Mouse (Mus musculus) embryonic facial prominence, embryonic 12.5 days (tissue): ENCODE data around the gene Ctbp2. TPM values are rescaled to one million over a fixed set of nuclear protein-coding genes. Genes with fewer than 3 reads are reported as not detected.

ENCODE experiments used
- ATAC-seq: fragments of 200-750 bp; cut with Nextera tagmentation; 2 replicates; pipeline ENCODE4 v1.8.0; 2017; ENCODE audit not compliant: insufficient number of reproducible peaks, insufficient read depth, low FRiP score, low TSS enrichment
- H3K27ac ChIP-seq: fragments of 300-500 bp; sonication (generic); 2 replicates; pipeline ENCODE4 v1.5.1; 2016; ENCODE audit warnings: mild to moderate bottlenecking
- H3K27me3 ChIP-seq: fragments of 300-500 bp; sonication (generic); 2 replicates; pipeline ENCODE4 v1.6.1; 2016; ENCODE audit warnings: mild to moderate bottlenecking, moderate library complexity
- H3K36me3 ChIP-seq: fragments of 300-500 bp; sonication (generic); 2 replicates; pipeline ENCODE4 v1.6.1; 2016; ENCODE audit warnings: mild to moderate bottlenecking
- H3K4me1 ChIP-seq: fragments of 300-500 bp; sonication (generic); 2 replicates; pipeline ENCODE4 v1.6.1; 2016
- H3K4me2 ChIP-seq: fragments of 300-500 bp; sonication (generic); replicated peaks from 2 replicates; pipeline ENCODE4 v1.6.1; 2016; ENCODE audit warnings: mild to moderate bottlenecking, moderate library complexity
- H3K4me3 ChIP-seq: fragments of 300-500 bp; sonication (generic); 2 replicates; pipeline ENCODE4 v1.5.1; 2016; ENCODE audit warnings: mild to moderate bottlenecking
- H3K9ac ChIP-seq: fragments of 300-500 bp; sonication (generic); 2 replicates; pipeline ENCODE4 v1.6.1; 2016; ENCODE audit warnings: mild to moderate bottlenecking, moderate library complexity
- H3K9me3 ChIP-seq: fragments of 300-500 bp; sonication (generic); 2 replicates; pipeline ENCODE4 v1.6.1; 2016; ENCODE audit warnings: mild to moderate bottlenecking, moderate library complexity
- WGBS: fragments of 180-500 bp; shearing (Covaris S2); methylation state at CpG from one replicate; pipeline ENCODE4 v1.1.7; 2016; 5-methylcytosine and 5-hydroxymethylcytosine counted together
- polyA plus RNA-seq: library from polyadenylated mRNA; unstranded; fragments of >200 nt; fragmentation: Nextera tagmentation; extraction: Ambion mirVana; gene quantifications from 2 replicates; pipeline ENCODE4 v1.2.1, GENCODE M21; 2016

Ctbp2 gene
- polyA plus RNA-seq, 1 experiment from 2014 or later = 101 TPM

DNA sequence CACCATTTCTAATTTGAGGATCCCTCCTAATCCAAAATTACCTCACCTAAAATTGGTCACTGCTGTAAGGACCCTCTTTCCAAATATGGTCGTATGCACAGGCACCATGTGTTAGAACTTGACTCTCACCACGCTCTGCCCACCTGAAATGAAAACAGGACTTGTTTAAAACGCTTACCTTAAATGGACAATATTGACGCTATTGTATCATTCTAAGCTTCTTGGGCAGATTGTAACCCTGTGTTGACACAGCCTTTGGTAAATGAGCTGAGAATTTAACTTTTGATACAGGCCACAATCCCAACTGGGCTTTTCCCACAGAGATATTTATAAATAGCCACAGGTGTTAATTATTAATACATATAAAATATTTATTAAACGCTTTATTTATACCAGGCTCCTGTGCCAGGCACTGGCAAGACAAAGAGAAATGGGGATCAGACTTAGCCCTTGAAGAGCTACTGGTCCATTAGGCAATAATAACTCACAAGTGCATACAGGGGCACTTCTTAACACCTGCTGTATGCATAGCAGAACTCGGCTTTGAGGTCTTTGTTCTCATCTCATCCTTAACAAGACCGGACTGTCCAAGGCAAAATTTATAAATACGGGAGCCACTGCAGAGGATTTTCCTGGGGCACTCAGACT is 15.7 kb upstream of the Ctbp2 start:
- Histone ChIP-seq H3K4me3 (no peak overlapping the region), H3K9ac (no peak overlapping the region), H3K4me2 (no peak overlapping the region), H3K4me1 (no peaks in the 10 kb centered on the region), H3K9me3 (no peaks in the 10 kb centered on the region), H3K27ac (no peak overlapping the region), H3K36me3 (no peaks in the 10 kb centered on the region), H3K27me3 (no peaks in the 10 kb centered on the region)
- ATAC-seq = no peak
- WGBS = 85% methylated on average over 8 of the region's 8 CpGs

DNA sequence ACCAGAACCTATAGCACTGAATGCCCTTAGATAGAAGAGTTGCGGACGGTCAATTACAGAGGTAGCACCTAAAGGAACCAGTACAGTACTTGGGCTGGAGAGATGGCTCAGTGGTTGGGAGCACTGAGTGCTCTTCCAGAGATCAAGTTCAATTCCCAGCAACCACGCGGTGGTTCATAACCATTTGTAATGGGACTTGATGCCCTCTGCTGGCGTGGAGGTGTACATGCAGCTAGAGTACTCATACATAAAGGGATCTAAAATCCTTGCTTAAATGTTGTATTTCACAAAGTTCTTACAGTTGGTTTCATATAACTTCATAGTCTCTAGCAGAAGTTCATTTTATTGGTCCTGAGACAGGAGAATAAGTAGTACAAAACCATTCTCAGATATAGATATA is 9.4 kb upstream of the Ctbp2 start:
- no peak overlapping the region for H3K4me3 ChIP-seq
- ATAC-seq = no peak
- no peaks in the 10 kb centered on the region for H3K4me1 ChIP-seq
- no peak overlapping the region for H3K9ac ChIP-seq
- no peaks in the 10 kb centered on the region for H3K36me3 ChIP-seq
- H3K9me3 ChIP-seq = no peaks in the 10 kb centered on the region
- H3K4me2 ChIP-seq = no peak overlapping the region
- 75% methylated on average over 5 of the region's 5 CpGs for WGBS
- H3K27ac ChIP-seq = no peak overlapping the region
- H3K27me3 ChIP-seq = no peaks in the 10 kb centered on the region

DNA sequence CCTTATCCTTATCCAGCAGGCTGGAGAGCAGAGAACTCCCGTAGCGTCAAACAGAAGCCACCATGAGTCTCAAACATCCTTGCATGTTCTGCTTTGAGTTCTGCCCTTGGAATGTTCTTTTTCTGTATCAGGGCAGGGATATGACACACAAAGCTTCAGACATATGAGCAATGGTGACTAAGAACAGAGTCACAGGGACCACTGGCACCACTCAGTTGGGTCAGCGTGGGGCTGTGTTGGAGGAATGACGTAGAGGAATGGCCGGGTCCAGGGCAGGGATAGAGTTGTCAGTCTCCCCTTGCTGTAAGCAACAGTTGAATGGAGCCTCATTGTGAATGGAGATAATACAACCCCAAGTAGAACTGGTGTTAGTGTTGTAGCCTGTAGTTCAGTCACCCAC is 8.5 kb upstream of the Ctbp2 start:
- ATAC-seq = no peak
- no peaks in the 10 kb centered on the region for H3K36me3 ChIP-seq
- H3K9me3 ChIP-seq = no peaks in the 10 kb centered on the region
- H3K27me3 ChIP-seq = no peaks in the 10 kb centered on the region
- 95% methylated on average over 5 of the region's 5 CpGs for WGBS
- no peaks in the 10 kb centered on the region for H3K4me1 ChIP-seq
- no peak overlapping the region for H3K9ac ChIP-seq
- no peak overlapping the region for H3K27ac ChIP-seq
- no peak overlapping the region for H3K4me2 ChIP-seq
- H3K4me3 ChIP-seq = no peak overlapping the region

DNA sequence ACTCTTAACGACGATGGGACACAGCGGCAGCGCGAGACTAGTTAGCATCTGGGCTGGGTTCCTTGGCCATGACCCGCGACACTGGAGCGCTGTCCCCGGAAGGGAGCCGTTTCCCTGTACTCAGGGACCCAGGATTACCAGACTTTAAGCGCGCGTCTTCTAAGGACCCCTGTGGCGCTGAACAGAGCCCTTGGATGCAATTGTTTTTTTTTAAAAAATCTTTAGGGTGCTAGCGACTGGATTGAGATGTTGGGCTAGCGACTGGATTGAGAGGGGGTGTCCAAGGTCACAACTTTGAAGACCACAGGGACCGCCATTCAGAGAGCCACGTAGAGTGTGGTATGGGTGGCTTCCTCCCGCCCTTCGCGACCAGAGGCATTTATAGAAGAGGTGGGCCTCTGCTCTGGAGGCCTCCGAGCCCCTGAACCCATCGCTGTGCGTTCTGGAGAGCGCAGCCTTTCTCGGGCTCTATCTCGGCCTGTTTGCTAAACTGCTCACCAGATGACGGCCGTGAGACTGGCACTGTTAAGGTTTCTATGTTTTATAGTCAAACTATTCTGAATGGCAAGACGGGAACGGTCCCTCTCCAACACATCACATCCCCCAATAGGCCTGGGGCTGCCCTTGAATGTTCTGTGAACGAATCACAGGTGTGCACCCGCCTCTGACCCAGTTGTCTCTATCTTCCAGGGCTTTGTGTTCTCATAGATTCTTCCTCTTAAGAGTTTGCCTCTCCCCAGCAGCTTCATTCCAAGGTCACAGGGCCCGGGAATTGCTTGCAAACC is 739 bp upstream of the Ctbp2 start:
- peak overlapping the region; percentile 99; the same call in 1 of the 2 replicates for H3K27ac ChIP-seq
- 4% methylated on average over 34 of the region's 34 CpGs for WGBS

DNA sequence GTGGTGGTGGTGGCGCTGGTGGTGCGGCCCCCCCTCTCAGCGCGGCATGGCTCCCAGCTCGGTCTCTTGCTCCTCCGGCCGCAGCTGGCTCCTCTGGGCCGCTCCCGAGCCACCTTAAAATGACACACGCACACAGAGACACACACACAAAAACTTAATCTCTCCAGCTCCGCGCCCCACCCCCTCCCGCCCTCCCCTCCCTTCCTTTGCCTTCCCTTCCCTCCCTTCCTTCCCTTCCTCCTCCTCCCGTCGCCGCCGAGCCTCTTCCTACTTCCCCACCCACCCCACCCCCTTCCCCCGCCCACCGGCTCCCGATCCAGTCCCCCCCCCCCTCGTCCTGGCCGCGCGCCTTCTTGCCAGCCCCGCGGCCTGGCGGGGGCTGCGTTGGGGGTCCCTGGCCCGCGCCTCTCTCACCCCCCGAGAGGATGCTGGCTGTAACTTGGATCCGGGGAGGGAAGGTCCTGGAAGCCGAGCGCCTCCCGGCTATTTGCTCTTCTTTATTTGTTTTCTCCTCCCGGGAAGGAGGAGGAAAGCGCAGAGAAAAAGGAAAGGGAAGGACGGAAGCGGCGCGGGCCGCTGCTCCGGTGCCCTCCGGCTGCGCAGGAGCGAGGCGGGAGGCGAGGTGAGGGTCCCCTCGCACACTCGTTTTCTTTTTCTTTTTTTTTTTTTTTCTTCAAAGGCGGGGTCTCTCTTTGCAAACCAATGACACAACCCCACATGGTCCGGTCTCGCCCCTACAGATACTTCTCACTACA is 733 bp downstream of the Ctbp2 start, which contains the start of gene Fgfr2:
Gene Fgfr2, minus strand, starts transcription at position 107 of the 755 bp plus-strand sequence.
- Histone ChIP-seq H3K36me3 (no peaks in the 10 kb centered on the region), H3K27me3 (0 out of 2 replicates have a peak, but pooled peaks cover 3% of the 10 kb centered on the region), H3K9me3 (no peaks in the 10 kb centered on the region), H3K4me1 (peaks cover 28% of the 10 kb centered on the region), H3K27ac (peak within 1 kb of the TSS; percentile 99), H3K9ac (peak within 1 kb of the TSS; percentile 99), H3K4me3 (peak within 1 kb of the TSS; percentile 86), H3K4me2 (peak within 1 kb of the TSS; percentile 89)
- ATAC-seq = peak; percentile 50
- under 1% methylated on average over 38 of the region's 53 CpGs for WGBS

More for the DNA sequence above, 739 bp upstream of the Ctbp2 start:
- Histone ChIP-seq H3K36me3 (no peaks in the 10 kb centered on the region), H3K4me2 (peak overlapping the region; percentile 89), H3K9ac (peak overlapping the region; percentile 99), H3K27me3 (0 out of 2 replicates have a peak, but pooled peaks cover 3% of the 10 kb centered on the region), H3K9me3 (no peaks in the 10 kb centered on the region), H3K4me1 (peaks cover 20% of the 10 kb centered on the region), H3K4me3 (peak overlapping the region; percentile 86)
- ATAC-seq = no peak

DNA sequence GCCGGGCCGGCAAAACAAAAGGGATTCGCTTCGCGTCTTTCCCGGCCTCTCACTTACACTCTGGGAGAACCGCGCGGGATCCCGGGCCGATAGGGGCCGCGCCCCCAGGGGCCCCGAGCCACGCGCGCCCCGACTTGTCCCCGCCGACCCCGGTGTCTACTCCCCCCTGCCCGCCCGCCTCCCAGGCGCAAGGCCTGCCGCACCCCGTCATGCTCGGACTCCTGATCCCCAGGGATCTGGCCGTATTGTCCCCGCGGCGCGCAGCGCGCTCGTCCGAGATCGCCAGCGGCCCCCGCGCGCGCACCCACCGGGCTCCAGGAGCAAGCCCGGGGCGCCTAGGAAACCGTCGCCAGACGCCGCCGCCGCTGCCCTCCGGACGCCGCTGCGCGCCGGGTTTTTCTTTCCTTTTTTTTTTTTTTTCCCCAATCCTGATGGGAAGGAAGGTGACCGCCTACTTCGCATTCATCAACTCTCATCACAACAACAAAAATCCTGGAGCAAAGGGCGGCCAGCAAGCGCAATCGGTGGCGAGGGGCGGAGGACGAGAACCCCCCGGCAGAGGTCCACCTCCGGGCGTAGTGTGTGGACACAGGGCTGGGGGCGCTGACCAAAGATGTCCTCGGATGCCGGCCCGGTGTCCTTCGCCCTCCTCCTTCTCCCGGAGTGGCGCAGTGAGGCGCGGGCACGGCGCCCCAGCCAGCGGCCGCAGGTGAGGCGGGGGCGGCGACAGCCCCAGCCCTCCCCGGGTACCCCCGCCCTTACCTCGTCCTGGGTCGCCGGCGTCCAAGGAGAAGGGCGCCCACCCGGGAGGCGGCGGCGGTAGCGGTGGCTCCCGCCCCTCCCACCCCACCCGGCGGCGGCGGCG is 1.5 kb downstream of the Ctbp2 start:
- Histone ChIP-seq H3K4me3 (peak overlapping the region; percentile 86), H3K9me3 (no peaks in the 10 kb centered on the region), H3K4me2 (peak overlapping the region; percentile 89), H3K9ac (peak overlapping the region; percentile 99), H3K4me1 (peaks cover 34% of the 10 kb centered on the region), H3K27ac (peak overlapping the region; percentile 99), H3K27me3 (0 out of 2 replicates have a peak, but pooled peaks cover 3% of the 10 kb centered on the region), H3K36me3 (no peaks in the 10 kb centered on the region)
- peak; percentile 26; the same call in 1 of the 2 replicates for ATAC-seq
- under 1% methylated on average over 62 of the region's 102 CpGs for WGBS

DNA sequence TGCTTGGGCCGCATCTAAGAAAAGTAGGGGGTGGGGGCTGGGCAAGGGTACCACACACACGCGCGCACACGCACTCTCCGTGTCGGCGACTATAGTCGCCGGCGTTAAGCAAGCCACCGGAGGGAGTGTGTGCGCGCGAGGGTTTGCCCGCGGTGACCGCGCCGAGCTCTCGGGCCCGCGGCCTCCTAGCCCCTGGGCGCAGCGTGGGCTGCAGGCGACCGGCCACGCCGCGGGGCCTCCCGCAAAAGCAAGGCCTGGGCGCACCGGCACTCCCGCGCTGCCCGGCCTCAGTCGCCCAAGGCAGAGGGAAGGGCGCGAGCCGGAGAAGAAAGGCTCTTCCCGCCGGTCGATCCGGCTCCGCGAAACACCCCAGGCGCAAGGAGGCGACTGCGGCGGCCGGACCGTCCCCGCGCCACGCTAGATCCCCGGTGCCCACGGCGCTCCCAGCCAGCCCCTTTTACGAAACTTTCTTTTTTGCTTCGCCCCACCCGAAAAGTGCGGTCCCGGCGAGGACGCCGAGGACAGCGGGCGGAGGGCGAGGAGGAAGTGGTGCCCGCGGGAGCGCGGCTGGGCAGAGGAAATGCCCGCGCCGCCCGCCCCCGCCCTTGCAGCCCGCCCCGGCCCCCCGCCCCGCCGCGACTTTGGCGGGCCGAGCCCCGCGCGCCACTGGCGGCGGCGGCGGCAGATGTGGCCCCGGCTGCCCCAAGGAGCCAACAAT is 2.3 kb downstream of the Ctbp2 start:
- Histone ChIP-seq H3K9ac (peak overlapping the region; percentile 99), H3K27ac (peak overlapping the region; percentile 99), H3K36me3 (no peaks in the 10 kb centered on the region), H3K4me1 (peaks cover 42% of the 10 kb centered on the region), H3K4me3 (peak overlapping the region; percentile 86), H3K4me2 (peak overlapping the region; percentile 89), H3K27me3 (0 out of 2 replicates have a peak, but pooled peaks cover 3% of the 10 kb centered on the region), H3K9me3 (no peaks in the 10 kb centered on the region)
- under 1% methylated on average over 94 of the region's 94 CpGs for WGBS
- no peak for ATAC-seq

DNA sequence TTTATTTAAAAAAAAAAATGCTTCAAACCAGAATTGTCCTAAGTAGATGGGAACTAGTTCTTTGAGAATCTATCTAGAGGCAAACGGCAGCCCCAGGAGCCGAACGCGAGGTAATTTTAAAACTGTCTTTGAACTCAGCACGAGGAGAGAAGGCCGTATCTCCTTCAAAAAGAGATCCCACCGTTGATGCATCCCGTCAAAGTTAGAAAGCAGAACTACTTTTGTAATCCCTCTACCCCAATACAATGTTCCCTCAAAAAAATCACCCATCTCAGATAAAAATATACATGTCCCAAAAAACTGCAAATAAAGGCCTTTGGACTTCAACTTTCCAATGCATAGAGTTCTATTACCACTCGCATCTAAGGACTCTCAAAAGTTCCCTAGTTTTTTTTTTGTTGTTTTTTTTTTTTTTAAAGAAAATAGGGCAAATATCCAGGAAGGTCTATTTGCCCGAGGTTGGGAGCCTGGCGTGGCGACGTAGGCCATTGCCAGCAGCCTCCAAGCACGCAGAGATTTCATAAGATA is 3.0 kb downstream of the Ctbp2 start:
- Histone ChIP-seq H3K27me3 (0 out of 2 replicates have a peak, but pooled peaks cover under 1% of the 10 kb centered on the region), H3K4me3 (peak overlapping the region; percentile 86), H3K9ac (peak overlapping the region; percentile 99), H3K9me3 (no peaks in the 10 kb centered on the region), H3K36me3 (no peaks in the 10 kb centered on the region), H3K4me2 (peak overlapping the region; percentile 89), H3K4me1 (peaks cover 49% of the 10 kb centered on the region), H3K27ac (peak overlapping the region; percentile 99)
- under 1% methylated on average over 14 of the region's 14 CpGs for WGBS
- ATAC-seq = no peak

DNA sequence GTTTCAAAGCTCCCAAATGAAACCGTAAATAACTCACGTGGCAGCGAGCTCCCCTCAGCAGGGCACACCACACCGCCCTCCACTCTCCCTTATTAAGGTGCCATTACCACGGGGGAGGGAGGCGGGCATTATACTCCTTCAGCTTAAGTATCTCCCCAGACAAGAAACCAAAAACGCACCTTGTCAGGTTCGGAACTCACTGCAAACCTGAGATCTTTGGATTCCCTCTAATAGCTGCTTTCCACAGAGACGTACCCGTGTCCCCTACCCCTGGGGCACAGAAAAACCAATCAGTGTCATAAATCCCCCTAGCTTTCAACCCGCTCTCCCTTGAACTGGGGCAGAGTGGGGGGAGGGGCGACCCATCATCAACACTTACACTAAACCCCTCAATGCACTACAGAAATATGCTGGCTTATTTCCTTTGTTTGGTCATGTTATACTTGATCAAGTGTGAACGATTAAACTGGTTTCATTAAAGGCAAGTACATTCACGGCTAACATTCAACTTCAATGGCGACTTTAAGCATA is 3.9 kb downstream of the Ctbp2 start:
- Histone ChIP-seq H3K9me3 (no peaks in the 10 kb centered on the region), H3K27me3 (no peaks in the 10 kb centered on the region), H3K36me3 (no peaks in the 10 kb centered on the region), H3K4me1 (peaks cover 55% of the 10 kb centered on the region), H3K4me3 (peak overlapping the region; percentile 86), H3K9ac (peak overlapping the region; percentile 39; the same call in 1 of the 2 replicates), H3K4me2 (peak overlapping the region; percentile 89), H3K27ac (no peak overlapping the region)
- 5% methylated on average over 15 of the region's 15 CpGs for WGBS
- ATAC-seq = no peak

DNA sequence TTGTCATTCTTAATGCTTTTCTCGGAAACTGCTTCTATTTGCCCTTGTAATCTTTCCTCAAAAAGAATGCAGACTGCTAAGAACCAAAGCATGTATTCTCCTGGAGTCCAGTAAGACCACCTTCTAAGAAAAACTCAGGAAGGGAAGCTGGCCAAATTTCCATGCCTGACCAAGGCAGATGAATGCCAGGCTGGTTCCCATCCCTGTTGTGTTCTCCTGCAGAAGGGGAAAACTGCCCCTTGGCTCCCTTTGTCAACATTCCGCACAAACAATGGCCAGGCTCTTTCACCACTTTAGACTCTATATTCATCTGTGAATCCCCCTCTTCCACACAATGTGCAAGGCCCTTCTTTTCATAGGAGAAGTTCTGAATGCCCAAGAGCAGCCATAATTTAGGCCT is 6.3 kb downstream of the Ctbp2 start:
- Histone ChIP-seq H3K27ac (no peak overlapping the region), H3K9me3 (no peaks in the 10 kb centered on the region)
- no peak for ATAC-seq

More for the DNA sequence above, 6.3 kb downstream of the Ctbp2 start:
- Histone ChIP-seq H3K9ac (no peak overlapping the region), H3K27me3 (no peaks in the 10 kb centered on the region), H3K4me1 (peaks cover 70% of the 10 kb centered on the region), H3K4me3 (no peak overlapping the region), H3K36me3 (no peaks in the 10 kb centered on the region), H3K4me2 (no peak overlapping the region)
- WGBS = 18% methylated on average over 2 of the region's 2 CpGs
